Mouse (Mus musculus) brain, adult 2 months (tissue): Measurements from ENCODE around the gene Cnksr3.
A peak's percentile ranks its signal among the peaks of the same experiment; 100 is the strongest.

Source experiments
- DNase-seq: peaks from one replicate; pipeline ENCODE4 v3.0.0; 2011; ENCODE audit warnings: low read depth, low spot score

The Cnksr3 gene

GRCm38 (mm10) chr10:7149671-7150595, 62.1 kb downstream of the Cnksr3 start:
- peak; percentile 60 for DNase-seq

GRCm38 (mm10) chr10:7145614-7146013, 66.4 kb downstream of the Cnksr3 start:
- no peak for DNase-seq

DNA sequence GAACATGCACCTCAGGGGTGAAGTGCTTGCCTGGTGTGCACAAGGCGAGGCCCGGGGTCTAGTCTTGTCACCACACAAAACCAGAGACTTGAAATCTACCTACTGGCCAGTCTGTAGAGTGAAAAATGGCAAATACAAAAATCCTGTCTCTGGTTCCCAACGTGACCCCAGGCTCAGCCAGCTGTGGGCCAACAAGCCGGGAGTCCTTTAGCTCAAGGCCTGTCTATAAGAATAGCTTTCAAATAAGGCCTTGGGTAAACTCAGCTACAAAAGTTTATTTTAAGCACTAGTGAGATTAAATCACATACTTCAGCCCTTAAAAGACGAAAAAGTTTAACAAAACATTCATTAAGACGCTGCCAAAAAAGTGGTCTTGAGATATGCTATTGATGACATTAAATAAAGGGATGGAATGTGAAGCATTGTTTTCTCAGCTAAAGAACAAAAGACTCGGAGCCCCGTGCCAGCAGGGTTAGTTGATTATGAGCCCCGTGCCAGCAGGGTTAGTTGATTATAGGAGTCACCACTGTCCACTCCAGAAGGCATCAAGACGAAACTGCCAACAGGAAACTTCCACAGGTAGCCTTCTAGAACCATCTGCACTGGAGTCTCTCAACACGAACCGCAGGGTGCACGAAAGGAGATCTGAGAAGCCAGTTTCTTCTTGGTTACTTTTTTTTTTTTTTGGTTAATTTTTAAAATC, 67.8 kb downstream of the Cnksr3 start:
- DNase-seq = peak; percentile 43

DNA sequence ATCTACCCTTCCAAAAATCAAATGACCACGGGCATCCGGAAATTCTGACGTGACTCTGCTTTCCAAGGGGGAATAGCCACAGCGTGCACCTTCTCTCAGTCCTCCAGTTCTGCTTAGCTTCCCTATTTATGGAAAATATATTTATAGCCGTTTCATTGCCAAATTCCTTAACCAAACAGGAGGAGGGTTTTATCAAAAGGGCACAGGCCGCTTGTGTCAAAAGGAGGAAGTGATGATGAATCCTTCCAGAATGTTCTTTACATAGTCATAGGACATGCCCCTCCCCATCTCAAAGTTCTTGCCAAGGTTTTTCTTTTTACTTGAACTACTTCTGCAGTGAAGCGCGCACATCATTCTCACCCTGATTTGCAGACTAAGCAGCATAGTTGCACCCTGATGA, 69.8 kb downstream of the Cnksr3 start:
- no peak for DNase-seq

DNA sequence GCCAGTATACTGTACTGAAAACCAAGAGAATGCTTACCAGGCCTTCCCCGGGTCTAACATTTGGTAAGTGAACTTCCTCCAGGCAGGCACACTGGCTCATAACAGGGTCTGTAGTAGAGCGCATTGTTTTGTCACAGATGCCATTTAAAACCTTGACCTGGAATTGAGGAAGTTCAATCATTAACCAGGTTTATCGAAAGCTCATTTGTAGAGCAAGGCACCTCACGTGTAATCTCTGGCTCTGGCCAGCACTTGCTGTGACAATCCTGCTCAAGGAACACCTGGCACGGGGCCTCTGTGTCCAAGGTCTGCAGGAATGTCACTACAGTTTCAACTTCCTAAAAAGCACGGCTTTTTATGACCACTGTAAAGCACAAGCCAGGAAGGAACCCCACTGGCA, 71.8 kb downstream of the Cnksr3 start:
- DNase-seq = peak; percentile 44

DNA sequence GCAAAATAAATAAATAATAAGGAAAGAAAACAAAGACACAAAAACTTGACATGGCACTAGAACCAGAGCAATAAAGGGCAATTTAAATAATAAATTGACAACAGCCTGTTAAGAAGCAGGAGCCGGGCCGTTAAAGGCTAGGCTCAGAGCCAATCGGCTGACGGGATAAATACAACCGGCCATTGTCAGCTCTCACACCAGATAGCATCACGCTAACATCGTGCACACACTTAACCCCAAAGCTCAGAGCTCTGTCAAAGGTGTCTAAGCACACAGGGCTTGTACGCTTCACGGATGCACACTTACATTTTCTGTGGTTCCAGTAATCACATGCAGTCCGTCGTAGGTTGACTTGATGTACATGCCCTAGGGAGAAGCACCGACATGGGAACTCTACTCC, 74.0 kb downstream of the Cnksr3 start:
- DNase-seq = no peak

DNA sequence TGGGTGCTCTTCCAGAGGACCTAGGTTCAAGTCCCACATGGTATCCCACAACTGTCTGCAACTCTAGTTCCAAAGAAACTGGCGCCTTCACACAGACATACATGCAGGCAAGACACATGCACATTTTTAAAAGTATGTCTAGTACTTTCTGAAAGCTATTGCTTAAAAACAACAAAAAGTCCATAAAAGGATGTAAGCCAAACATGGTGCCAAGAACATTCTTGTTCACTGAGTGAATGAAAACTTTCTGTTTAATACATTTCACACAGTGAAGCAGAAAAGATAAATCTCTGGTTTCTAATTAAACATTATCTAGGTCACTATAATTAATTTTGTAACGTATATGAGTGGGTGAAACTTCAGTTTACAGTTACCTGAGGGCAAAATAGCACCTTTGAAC, 76.3 kb downstream of the Cnksr3 start:
- no peak for DNase-seq

- no peak for DNase-seq
These were observed 79.0 kb downstream of the Cnksr3 start for GRCm38 (mm10) chr10:7133005-7133404.

DNA sequence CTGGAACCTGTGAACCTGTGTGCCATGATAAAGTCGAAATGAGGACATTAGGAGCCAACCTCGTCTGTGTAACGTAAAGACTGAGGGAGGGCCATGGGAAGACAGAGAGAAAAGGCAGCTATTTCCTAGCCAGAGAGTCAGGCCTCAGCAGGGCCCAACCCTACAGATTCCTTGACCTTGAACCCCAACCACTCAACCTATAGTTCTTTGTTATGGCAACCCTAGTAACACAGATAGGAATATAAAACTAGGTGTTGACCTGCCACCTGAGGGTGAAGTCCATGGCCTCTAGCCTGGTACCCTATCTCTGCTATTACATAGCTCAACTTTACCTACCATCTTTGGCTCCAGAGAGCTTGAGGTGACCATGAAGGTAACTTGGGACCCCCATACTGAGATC, 80.6 kb downstream of the Cnksr3 start:
- no peak for DNase-seq

DNA sequence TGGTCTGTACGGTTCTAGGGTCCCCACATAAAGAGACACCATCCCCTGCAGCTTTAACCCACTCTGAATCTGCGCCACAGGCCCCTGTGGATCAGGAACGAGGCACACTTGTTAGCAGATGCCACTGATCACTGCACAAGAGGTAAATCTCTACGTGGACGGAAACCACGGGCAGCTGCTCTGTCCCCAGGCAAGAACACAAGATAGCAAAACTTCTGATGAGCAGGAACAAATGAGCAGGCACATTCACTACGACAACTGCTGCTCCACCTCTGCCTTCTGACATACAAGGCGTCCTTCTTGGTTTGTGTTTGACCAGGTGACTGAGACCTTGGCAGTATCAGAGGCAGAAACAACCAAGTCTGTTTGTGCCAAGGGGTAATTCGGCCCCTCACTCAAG, 84.2 kb downstream of the Cnksr3 start:
- DNase-seq = no peak

GRCm38 (mm10) chr10:7126882-7127281, 85.2 kb downstream of the Cnksr3 start:
- no peak for DNase-seq

- no peak for DNase-seq
These were observed 85.8 kb downstream of the Cnksr3 start for GRCm38 (mm10) chr10:7126287-7126686.

GRCm38 (mm10) chr10:7124993-7125392, 87.0 kb downstream of the Cnksr3 start:
- peak; percentile 85 for DNase-seq

DNA sequence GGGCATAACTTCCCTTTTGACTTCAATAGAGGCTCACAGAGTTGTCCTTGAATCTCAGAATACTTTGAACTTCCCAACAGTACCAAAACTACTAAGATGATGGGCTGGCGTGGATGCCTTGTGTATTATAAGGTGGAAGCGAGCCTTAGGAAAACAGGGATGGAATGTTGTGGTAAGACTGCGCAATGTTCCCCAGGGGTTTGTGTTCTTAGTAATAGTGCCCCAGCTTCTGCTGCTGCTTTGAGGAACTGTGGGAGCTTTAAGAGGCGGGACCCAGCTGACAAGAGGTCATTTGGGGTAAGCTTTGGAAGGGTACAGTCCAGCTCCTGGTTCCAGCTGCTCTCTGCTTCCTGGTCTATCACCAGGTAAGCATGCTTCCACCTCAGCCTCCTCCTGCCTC, 89.7 kb downstream of the Cnksr3 start:
- DNase-seq = no peak

GRCm38 (mm10) chr10:7120206-7120605, 91.8 kb downstream of the Cnksr3 start:
- peak; percentile 73 for DNase-seq

DNA sequence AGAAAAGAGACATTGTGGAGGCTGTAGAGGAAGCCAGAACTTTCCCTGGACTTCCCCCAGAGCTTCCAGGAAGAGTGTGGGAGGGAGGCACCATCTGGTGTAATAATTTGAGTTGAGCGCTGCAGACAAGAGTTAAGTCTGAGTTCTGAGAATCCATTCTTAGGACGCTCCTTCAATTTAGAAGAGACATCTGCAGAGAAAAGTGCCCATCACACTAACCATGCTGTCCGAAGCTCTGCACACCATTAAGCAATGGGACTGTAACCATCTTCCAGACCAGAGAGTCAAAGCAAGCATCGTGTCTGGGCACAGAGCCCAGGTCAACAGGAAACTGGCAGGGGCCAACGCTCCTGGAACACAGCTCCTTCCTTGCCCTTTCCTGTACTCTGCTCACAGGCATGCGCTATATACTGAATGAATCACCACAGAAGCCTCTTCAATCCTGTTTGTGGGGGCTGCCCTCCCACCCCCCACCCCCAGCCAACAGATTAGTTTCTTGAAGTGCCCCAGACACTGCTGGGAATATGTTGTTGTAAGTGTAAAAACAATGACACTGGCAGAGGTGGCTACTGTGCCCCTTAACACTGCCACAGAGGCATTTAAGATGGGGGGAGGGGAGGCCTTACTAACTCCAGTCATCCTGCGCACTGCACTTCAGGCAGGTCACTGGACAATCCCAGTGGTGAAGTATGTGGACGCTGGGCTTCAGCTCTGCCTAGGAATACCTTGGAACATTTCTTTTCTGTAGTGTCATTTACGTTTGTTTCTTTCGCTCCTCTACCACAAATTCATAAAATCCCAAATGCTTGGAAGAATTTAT, 93.6 kb downstream of the Cnksr3 start:
- DNase-seq = peak; percentile 96

DNA sequence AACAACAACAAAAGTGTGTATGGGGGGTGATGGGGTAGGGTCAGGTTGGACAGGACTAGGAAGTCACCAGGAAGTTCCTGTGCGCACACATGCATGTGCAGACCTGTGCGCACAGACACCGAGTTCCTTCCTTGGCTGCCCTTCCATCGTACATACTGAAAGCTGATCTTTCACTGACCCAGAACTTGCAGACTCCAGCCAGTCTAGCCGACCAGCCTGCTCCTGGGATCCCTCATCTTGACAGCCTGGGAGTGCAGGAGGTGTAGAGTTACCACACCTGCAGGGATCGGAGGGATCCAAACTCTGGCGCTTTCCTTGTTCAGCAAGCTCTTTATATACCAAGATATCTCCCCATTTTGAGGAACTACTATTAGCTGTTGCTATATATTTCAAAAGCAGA, 94.3 kb downstream of the Cnksr3 start:
- no peak for DNase-seq

DNA sequence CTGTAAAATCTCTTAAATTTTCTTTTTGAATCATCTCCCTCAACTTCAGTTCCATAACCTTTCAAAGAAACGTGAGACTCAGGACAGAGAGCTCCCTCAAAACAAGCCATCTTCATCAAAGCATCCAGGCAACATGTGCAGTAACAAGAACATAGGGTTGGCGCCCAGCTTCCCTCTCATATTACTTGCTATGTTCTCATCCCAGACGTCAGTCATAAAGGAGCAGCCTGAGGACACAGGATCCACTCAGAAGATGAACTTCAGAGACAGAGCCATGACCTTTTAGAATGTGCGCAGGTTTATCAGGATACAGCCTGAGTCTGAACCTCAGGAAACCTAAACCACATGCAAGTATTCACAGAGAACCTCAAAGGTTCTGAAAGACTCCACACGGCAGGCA, 97.2 kb downstream of the Cnksr3 start:
- DNase-seq = no peak

- peak; percentile 47 for DNase-seq
These were observed 98.3 kb downstream of the Cnksr3 start for GRCm38 (mm10) chr10:7113747-7114146.

- no peak for DNase-seq
These were observed 98.9 kb downstream of the Cnksr3 start for GRCm38 (mm10) chr10:7113144-7113543.

DNA sequence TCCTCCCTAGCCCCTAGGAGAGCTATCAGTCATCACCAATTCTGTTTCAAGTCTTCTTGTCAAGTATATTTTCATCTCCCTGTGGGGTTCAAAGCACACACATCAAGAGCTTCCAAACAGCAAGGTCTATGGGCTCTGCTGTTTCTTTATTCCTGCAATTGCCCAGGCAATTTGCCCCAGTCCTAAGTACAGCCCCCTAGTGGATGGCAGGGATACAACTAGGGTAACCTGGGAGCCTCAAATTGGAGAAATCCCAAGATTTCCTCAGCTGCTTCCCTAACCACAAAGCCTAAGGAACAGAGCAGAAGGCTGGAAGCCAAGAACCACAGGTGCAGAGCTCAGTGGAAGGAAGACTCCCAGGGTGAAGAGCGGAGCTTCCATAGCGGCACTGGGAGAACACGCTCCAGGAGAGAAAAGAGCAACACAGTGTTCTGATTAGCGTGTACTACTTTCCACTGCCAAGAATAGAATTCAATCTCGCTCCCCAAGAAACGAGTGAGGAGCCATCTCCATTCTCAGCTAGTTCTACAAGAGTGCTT, 100.5 kb downstream of the Cnksr3 start:
- peak; percentile 94 for DNase-seq

- DNase-seq = peak; percentile 30
These were observed 108.2 kb downstream of the Cnksr3 start for GRCm38 (mm10) chr10:7103872-7104271.
